Mouse (Mus musculus) forebrain, embryonic 10.5 days (tissue): Measurements from ENCODE around the gene Rarg. TPM values are rescaled to one million over a fixed set of nuclear protein-coding genes. Genes with fewer than 3 reads are reported as not detected.
"Not testable (repeated sequence)": the region's sequence is repeated elsewhere in the genome, so short reads cannot be mapped to it uniquely, and the experiment has no call there.

Experiments used
- DNase-seq: peaks from one replicate; pipeline ENCODE4 v3.0.0-alpha.2; 2017; ENCODE audit warnings: low spot score; ENCODE audit errors: extremely low spot score
- H3K27ac ChIP-seq: fragments of 300-500 bp; sonication (generic); 2 replicates; pipeline ENCODE4 v1.5.1; 2016; ENCODE audit warnings: mild to moderate bottlenecking
- H3K27me3 ChIP-seq: fragments of 300-500 bp; sonication (generic); 2 replicates; pipeline ENCODE4 v1.6.1; 2016; ENCODE audit warnings: mild to moderate bottlenecking; ENCODE audit not compliant: poor library complexity, severe bottlenecking
- H3K36me3 ChIP-seq: fragments of 300-500 bp; sonication (generic); replicated peaks from 2 replicates; pipeline ENCODE4 v1.6.1; 2016; ENCODE audit warnings: mild to moderate bottlenecking, moderate library complexity
- H3K4me1 ChIP-seq: fragments of 300-500 bp; sonication (generic); 2 replicates; pipeline ENCODE4 v1.6.1; 2016
- H3K4me3 ChIP-seq: fragments of 300-500 bp; sonication (generic); 2 replicates; pipeline ENCODE4 v1.5.1; 2016; ENCODE audit warnings: mild to moderate bottlenecking, moderate library complexity
- H3K9me3 ChIP-seq: fragments of 300-500 bp; sonication (generic); 2 replicates; pipeline ENCODE4 v1.6.1; 2016; ENCODE audit warnings: mild to moderate bottlenecking, moderate library complexity
- WGBS: fragments of 180-500 bp; shearing (Covaris S2); methylation state at CpG from one replicate; pipeline ENCODE4 v1.1.7; 2016; 5-methylcytosine and 5-hydroxymethylcytosine counted together
- polyA plus RNA-seq: library from polyadenylated mRNA; unstranded; fragments of >200 nt; fragmentation: Nextera tagmentation; extraction: Ambion mirVana; gene quantifications from 2 replicates; pipeline ENCODE4 v1.2.1, GENCODE M21; 2016

Gene Rarg
- polyA plus RNA-seq, 1 experiment from 2014 or later = 27.5 TPM

- DNase-seq = no peak
- Histone ChIP-seq H3K4me1 (peaks cover 70% of the 10 kb centered on the region), H3K9me3 (no peaks in the 10 kb centered on the region), H3K4me3 (peak overlapping the region; percentile 69; the same call in 1 of the 2 replicates), H3K27me3 (peaks cover 81% of the 10 kb centered on the region), H3K36me3 (peaks cover 18% of the 10 kb centered on the region), H3K27ac (peak overlapping the region; percentile 57)
- 28% methylated on average over 12 of the region's 12 CpGs for WGBS
Observed at GRCm38 (mm10) chr15:102242404-102243228, 14.7 kb downstream of the Rarg start.

GRCm38 (mm10) chr15:102240607-102241006, 16.7 kb downstream of the Rarg start:
- Histone ChIP-seq H3K27me3 (peaks cover 62% of the 10 kb centered on the region), H3K9me3 (no peaks in the 10 kb centered on the region), H3K4me3 (no peak overlapping the region), H3K4me1 (peaks cover 57% of the 10 kb centered on the region), H3K36me3 (peaks cover 25% of the 10 kb centered on the region), H3K27ac (no peak overlapping the region)
- 85% methylated on average over 4 of the region's 4 CpGs for WGBS
- DNase-seq = no peak

GRCm38 (mm10) chr15:102239851-102240250, 17.5 kb downstream of the Rarg start:
- H3K4me3 ChIP-seq = no peak overlapping the region
- WGBS = 83% methylated on average over 11 of the region's 11 CpGs
- peak overlapping the region; percentile 48; the same call in 1 of the 2 replicates for H3K27ac ChIP-seq
- peaks cover 54% of the 10 kb centered on the region for H3K27me3 ChIP-seq
- H3K36me3 ChIP-seq = peaks cover 32% of the 10 kb centered on the region
- peaks cover 57% of the 10 kb centered on the region for H3K4me1 ChIP-seq
- no peaks in the 10 kb centered on the region for H3K9me3 ChIP-seq
- DNase-seq = no peak

- peaks cover 57% of the 10 kb centered on the region for H3K4me1 ChIP-seq
- peaks cover 48% of the 10 kb centered on the region for H3K27me3 ChIP-seq
- WGBS = 14% methylated on average over 9 of the region's 9 CpGs
- no peaks in the 10 kb centered on the region for H3K9me3 ChIP-seq
- no peak overlapping the region for H3K4me3 ChIP-seq
- H3K27ac ChIP-seq = no peak overlapping the region
- H3K36me3 ChIP-seq = peaks cover 33% of the 10 kb centered on the region
- DNase-seq = peak; percentile 81
Observed at GRCm38 (mm10) chr15:102239260-102239590, 18.1 kb downstream of the Rarg start.

GRCm38 (mm10) chr15:102238543-102239259, 18.6 kb downstream of the Rarg start:
- Histone ChIP-seq H3K4me1 (peaks cover 57% of the 10 kb centered on the region), H3K27ac (no peak overlapping the region), H3K27me3 (peaks cover 43% of the 10 kb centered on the region), H3K36me3 (peaks cover 33% of the 10 kb centered on the region), H3K4me3 (no peak overlapping the region), H3K9me3 (no peaks in the 10 kb centered on the region)
- DNase-seq = no peak
- WGBS = 93% methylated on average over 14 of the region's 14 CpGs

GRCm38 (mm10) chr15:102235371-102236027, 21.8 kb downstream of the Rarg start:
- H3K9me3 ChIP-seq = no peaks in the 10 kb centered on the region
- peak overlapping the region; percentile 84 for H3K27ac ChIP-seq
- H3K4me3 ChIP-seq = peak overlapping the region; percentile 41
- peaks cover 47% of the 10 kb centered on the region for H3K4me1 ChIP-seq
- peaks cover 29% of the 10 kb centered on the region for H3K36me3 ChIP-seq
- 28% methylated on average over 21 of the region's 21 CpGs for WGBS
- H3K27me3 ChIP-seq = peaks cover 11% of the 10 kb centered on the region
- no peak for DNase-seq

GRCm38 (mm10) chr15:102233896-102234295, 23.4 kb downstream of the Rarg start:
- no peak overlapping the region for H3K4me3 ChIP-seq
- H3K9me3 ChIP-seq = no peaks in the 10 kb centered on the region
- peaks cover 21% of the 10 kb centered on the region; the same call in 1 of the 2 replicates for H3K36me3 ChIP-seq

GRCm38 (mm10) chr15:102232764-102233163, 24.6 kb downstream of the Rarg start:
- Histone ChIP-seq H3K27ac (no peak overlapping the region), H3K27me3 (no peaks in the 10 kb centered on the region), H3K36me3 (peaks cover 16% of the 10 kb centered on the region; the same call in 1 of the 2 replicates), H3K4me1 (peaks cover 37% of the 10 kb centered on the region), H3K4me3 (no peak overlapping the region), H3K9me3 (no peaks in the 10 kb centered on the region)
- no peak for DNase-seq
- WGBS = 88% methylated on average over 7 of the region's 7 CpGs

More at GRCm38 (mm10) chr15:102233896-102234295, 23.4 kb downstream of the Rarg start:
- WGBS = 28% methylated on average over 2 of the region's 2 CpGs
- no peak for DNase-seq
- H3K27me3 ChIP-seq = no peaks in the 10 kb centered on the region
- peak overlapping the region; percentile 6; the same call in 1 of the 2 replicates for H3K27ac ChIP-seq
- peaks cover 37% of the 10 kb centered on the region for H3K4me1 ChIP-seq

- DNase-seq = no peak
Observed at GRCm38 (mm10) chr15:102231748-102232147, 25.6 kb downstream of the Rarg start, which contains the start of gene Itgb7. Itgb7 (minus strand) TSS chr15:102231944.

GRCm38 (mm10) chr15:102230408-102231321, 26.7 kb downstream of the Rarg start:
- Histone ChIP-seq H3K4me1 (peaks cover 31% of the 10 kb centered on the region), H3K36me3 (peaks cover 9% of the 10 kb centered on the region; the same call in 1 of the 2 replicates), H3K9me3 (no peaks in the 10 kb centered on the region), H3K27ac (no peak overlapping the region), H3K4me3 (no peak overlapping the region), H3K27me3 (peaks cover 6% of the 10 kb centered on the region)
- no peak for DNase-seq
- WGBS = 83% methylated on average over 17 of the region's 17 CpGs

More at GRCm38 (mm10) chr15:102231748-102232147, 25.6 kb downstream of the Rarg start, which contains the start of gene Itgb7:
- H3K4me3 ChIP-seq = no peak within 1 kb of the TSS
- H3K27me3 ChIP-seq = no peaks in the 10 kb centered on the region
- H3K9me3 ChIP-seq = no peaks in the 10 kb centered on the region
- WGBS = 63% methylated on average over 6 of the region's 6 CpGs
- H3K27ac ChIP-seq = no peak within 1 kb of the TSS
- H3K36me3 ChIP-seq = peaks cover 15% of the 10 kb centered on the region; the same call in 1 of the 2 replicates
- H3K4me1 ChIP-seq = peaks cover 37% of the 10 kb centered on the region

- DNase-seq, H3K36me3 ChIP-seq, H3K9me3 ChIP-seq, H3K27ac ChIP-seq, H3K4me3 ChIP-seq: not testable (repeated sequence)
- Histone ChIP-seq H3K4me1 (peaks cover 19% of the 10 kb centered on the region), H3K27me3 (peaks cover 45% of the 10 kb centered on the region)
- 80% methylated on average over 5 of the region's 6 CpGs for WGBS
Observed at GRCm38 (mm10) chr15:102225619-102226018, 31.7 kb downstream of the Rarg start.
